Mouse (Mus musculus) embryo, embryonic 11.5 days (tissue): ENCODE results near the gene Psors1c2.

Experiments used
- DNase-seq: peaks from one replicate; pipeline ENCODE4 v3.0.0-alpha.2; 2012; ENCODE audit warnings: low read depth, low spot score

The Psors1c2 gene

GRCm38 (mm10) chr17:35516652-35517500, 16.1 kb upstream of the Psors1c2 start, which contains the start of the genes Tcf19 and Cchcr1:
TSS of gene Tcf19 (minus strand) at chr17:35516824.
TSS of gene Cchcr1 (plus strand) at chr17:35517100.
- peak; percentile 97 for DNase-seq

GRCm38 (mm10) chr17:35517526-35517925, 15.5 kb upstream of the Psors1c2 start:
- DNase-seq = no peak

- DNase-seq = no peak
Observed at GRCm38 (mm10) chr17:35524354-35524753, 8.6 kb upstream of the Psors1c2 start.

- DNase-seq = no peak
Observed at GRCm38 (mm10) chr17:35526644-35527043, 6.4 kb upstream of the Psors1c2 start.

GRCm38 (mm10) chr17:35532360-35532759, 641 bp upstream of the Psors1c2 start:
- DNase-seq = no peak

GRCm38 (mm10) chr17:35534343-35534742, 1.3 kb downstream of the Psors1c2 start:
- DNase-seq = peak; percentile 69

- DNase-seq = no peak
Observed at GRCm38 (mm10) chr17:35537421-35537820, 4.4 kb downstream of the Psors1c2 start.

GRCm38 (mm10) chr17:35538476-35538875, 5.5 kb downstream of the Psors1c2 start:
- no peak for DNase-seq

GRCm38 (mm10) chr17:35539540-35539939, 6.5 kb downstream of the Psors1c2 start:
- no peak for DNase-seq

GRCm38 (mm10) chr17:35542761-35543411, 9.9 kb downstream of the Psors1c2 start:
- no peak for DNase-seq

- no peak for DNase-seq
Observed at GRCm38 (mm10) chr17:35543412-35543861, 10.4 kb downstream of the Psors1c2 start.

- DNase-seq = no peak
Observed at GRCm38 (mm10) chr17:35544001-35544400, 11.0 kb downstream of the Psors1c2 start.

- DNase-seq = peak; percentile 37
Observed at GRCm38 (mm10) chr17:35544680-35545079, 11.7 kb downstream of the Psors1c2 start.

- DNase-seq = no peak
Observed at GRCm38 (mm10) chr17:35547465-35547864, 14.5 kb downstream of the Psors1c2 start.

- no peak for DNase-seq
Observed at GRCm38 (mm10) chr17:35548636-35549035, 15.6 kb downstream of the Psors1c2 start.

- no peak for DNase-seq
Observed at GRCm38 (mm10) chr17:35549437-35550142, 16.6 kb downstream of the Psors1c2 start.

GRCm38 (mm10) chr17:35550143-35550494, 17.1 kb downstream of the Psors1c2 start:
- no peak for DNase-seq

- DNase-seq = no peak
Observed at GRCm38 (mm10) chr17:35550871-35551270, 17.9 kb downstream of the Psors1c2 start.

GRCm38 (mm10) chr17:35551881-35552414, 18.9 kb downstream of the Psors1c2 start, which contains the start of gene Cdsn:
TSS of gene Cdsn (plus strand) at chr17:35552128.
- no peak for DNase-seq

GRCm38 (mm10) chr17:35554321-35554720, 21.3 kb downstream of the Psors1c2 start:
- no peak for DNase-seq

- DNase-seq = no peak
Observed at GRCm38 (mm10) chr17:35554761-35555397, 21.9 kb downstream of the Psors1c2 start.
